Mouse (Mus musculus) thymus, adult 2 months (tissue): ENCODE data around the gene Dusp22.

Source experiments
- CTCF ChIP-seq: fragments of 200-500 bp; IDR thresholded peaks from 2 replicates; pipeline ENCODE4 v1.5.1; 2012; ENCODE audit warnings: mild to moderate bottlenecking, control low read depth, low read length, moderate library complexity, borderline replicate concordance; ENCODE audit not compliant: control insufficient read depth, poor library complexity, insufficient read depth; ENCODE audit errors: extremely low read depth
- POLR2A ChIP-seq: fragments of 200-500 bp; IDR thresholded peaks from 2 replicates; pipeline ENCODE4 v1.6.1; 2012; ENCODE audit warnings: mild to moderate bottlenecking, low read length, control low read depth, moderate library complexity; ENCODE audit not compliant: control insufficient read depth, poor library complexity, insufficient read depth; ENCODE audit errors: extremely low read depth

- TF ChIP-seq CTCF (no peak), POLR2A (no peak)
Measured at GRCm38 (mm10) chr13:30632998-30633397, 26.8 kb upstream of the Dusp22 start.
